Mouse (Mus musculus): ENCODE data around the gene Osbpl6. TPM values are rescaled to one million over a fixed set of nuclear protein-coding genes. Genes with fewer than 3 reads are reported as not detected.

Gene Osbpl6
- polyA plus RNA-seq, 1 experiment from 2014 or later, result 10.4 TPM

DNA sequence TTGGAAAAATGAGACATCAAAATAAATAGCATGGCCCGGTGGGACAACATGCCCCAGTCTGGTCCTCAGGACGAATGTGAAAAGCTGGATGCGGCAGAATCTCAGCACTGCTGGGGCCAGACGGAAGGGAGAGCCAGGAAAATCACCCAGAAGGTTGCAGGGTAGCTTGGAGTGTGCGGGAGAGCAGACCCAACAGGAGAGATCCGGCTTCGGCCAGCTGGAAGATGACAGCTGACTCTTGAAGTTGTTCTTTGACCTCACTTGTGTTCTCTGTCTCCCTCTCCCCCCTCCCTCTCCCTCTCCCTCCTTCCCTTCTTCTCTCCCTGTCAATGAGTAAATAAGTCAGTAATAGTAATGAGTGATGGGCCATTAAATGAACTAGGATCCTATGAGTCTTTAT is 27.9 kb downstream of the Osbpl6 start:
- no peak overlapping the region for H3K4me3 ChIP-seq
- no peak for DNase-seq (ENCODE audit: extremely low spot score, low spot score)
- peaks cover 17% of the 10 kb centered on the region; the same call in 1 of the 2 replicates for H3K27me3 ChIP-seq (ENCODE audit: poor library complexity, severe bottlenecking)
- H3K9me3 ChIP-seq, result no peaks in the 10 kb centered on the region
- H3K36me3 ChIP-seq (replicated peaks), result no peaks in the 10 kb centered on the region
- 86% methylated on average over 7 of the region's 7 CpGs for WGBS
- peaks cover 11% of the 10 kb centered on the region for H3K4me1 ChIP-seq
- H3K27ac ChIP-seq, result no peak overlapping the region

DNA sequence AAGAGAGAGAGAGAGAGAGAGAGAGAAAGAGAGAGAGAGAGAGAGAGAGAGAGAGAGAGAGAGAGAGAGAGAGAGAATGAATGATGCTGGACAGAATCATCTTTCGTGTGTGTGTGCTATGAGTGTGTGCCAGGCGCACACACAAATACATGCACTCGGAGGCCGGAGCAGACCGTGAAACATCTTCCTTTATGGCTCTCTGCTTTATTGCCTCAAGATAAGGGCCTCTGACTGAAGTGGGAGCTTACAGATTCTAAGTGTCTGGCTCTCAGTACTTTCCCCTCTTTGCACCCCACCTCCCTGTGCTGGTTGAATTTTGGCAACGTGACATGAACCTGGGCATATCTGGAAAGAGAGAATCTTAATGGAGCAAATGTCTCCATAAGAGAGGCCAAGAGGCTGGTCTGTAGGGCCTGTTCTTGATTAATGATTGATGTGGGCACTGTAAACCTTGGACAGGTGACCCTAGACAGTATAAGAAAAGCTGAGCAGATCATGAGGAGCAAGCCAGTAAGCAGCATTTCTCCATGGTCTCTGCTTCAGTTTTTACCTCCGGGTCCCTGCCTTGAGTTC is 29.4 kb downstream of the Osbpl6 start:
- Histone ChIP-seq H3K9me3 (no peaks in the 10 kb centered on the region), H3K27me3 (ENCODE audit: poor library complexity, severe bottlenecking) (peaks cover 9% of the 10 kb centered on the region; the same call in 1 of the 2 replicates), H3K4me3 (no peak overlapping the region), H3K27ac (no peak overlapping the region), H3K36me3 (replicated peaks) (no peaks in the 10 kb centered on the region), H3K4me1 (peaks cover 16% of the 10 kb centered on the region)
- DNase-seq (ENCODE audit: extremely low spot score, low spot score), result no peak
- WGBS, result 92% methylated on average over 7 of the region's 7 CpGs

DNA sequence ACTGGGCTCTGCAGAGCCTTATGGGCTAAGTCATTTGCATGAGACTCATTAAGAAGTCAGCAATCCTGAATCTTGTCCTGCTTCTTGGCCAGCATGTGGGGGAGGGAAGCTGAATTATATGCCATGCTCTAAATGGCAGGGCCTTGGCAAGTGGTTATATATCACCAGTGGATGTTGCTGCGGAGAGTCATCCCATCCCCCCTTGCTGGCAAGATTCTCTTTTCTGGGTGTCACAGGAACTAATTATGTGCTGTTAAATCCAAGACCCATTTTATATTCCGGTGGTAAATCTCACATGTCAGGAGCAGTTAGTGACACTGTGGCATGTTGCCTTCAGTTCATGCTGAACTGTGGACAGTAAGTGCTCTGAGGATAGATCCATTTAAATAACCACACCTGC is 31.1 kb downstream of the Osbpl6 start:
- 0 out of 2 replicates have a peak, but pooled peaks cover 3% of the 10 kb centered on the region for H3K27me3 ChIP-seq (ENCODE audit: poor library complexity, severe bottlenecking)
- no peaks in the 10 kb centered on the region for H3K36me3 ChIP-seq (replicated peaks)
- WGBS, result 97% methylated on average over 2 of the region's 2 CpGs
- H3K27ac ChIP-seq, result no peak overlapping the region
- peaks cover 21% of the 10 kb centered on the region for H3K4me1 ChIP-seq
- DNase-seq (ENCODE audit: extremely low spot score, low spot score), result no peak
- no peaks in the 10 kb centered on the region for H3K9me3 ChIP-seq
- H3K4me3 ChIP-seq, result no peak overlapping the region

DNA sequence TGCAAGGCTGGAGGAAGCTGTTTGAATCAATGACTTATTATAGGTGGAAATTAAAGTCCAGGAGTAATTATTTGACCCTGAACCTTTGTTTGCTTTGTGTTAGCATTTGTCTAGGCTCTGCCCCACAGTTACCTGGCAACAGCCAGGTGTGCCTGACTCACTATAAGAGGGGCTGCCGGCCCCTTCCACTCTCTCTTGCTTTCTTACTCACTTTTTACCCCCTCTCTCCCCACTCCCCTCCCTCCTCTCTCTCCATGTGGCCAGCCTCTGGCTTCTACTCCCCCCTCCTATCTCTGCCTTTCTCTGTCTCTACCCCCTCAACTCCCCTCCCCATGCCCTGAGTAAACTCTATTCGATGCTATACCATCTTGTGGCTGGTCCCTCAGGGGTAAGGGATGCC is 33.2 kb downstream of the Osbpl6 start:
- Histone ChIP-seq H3K27ac (no peak overlapping the region), H3K27me3 (ENCODE audit: poor library complexity, severe bottlenecking) (0 out of 2 replicates have a peak, but pooled peaks cover 3% of the 10 kb centered on the region), H3K36me3 (replicated peaks) (no peaks in the 10 kb centered on the region), H3K4me3 (no peak overlapping the region), H3K4me1 (peaks cover 21% of the 10 kb centered on the region), H3K9me3 (no peaks in the 10 kb centered on the region)
- 46% methylated on average over 2 of the region's 2 CpGs for WGBS
- DNase-seq (ENCODE audit: extremely low spot score, low spot score), result no peak

DNA sequence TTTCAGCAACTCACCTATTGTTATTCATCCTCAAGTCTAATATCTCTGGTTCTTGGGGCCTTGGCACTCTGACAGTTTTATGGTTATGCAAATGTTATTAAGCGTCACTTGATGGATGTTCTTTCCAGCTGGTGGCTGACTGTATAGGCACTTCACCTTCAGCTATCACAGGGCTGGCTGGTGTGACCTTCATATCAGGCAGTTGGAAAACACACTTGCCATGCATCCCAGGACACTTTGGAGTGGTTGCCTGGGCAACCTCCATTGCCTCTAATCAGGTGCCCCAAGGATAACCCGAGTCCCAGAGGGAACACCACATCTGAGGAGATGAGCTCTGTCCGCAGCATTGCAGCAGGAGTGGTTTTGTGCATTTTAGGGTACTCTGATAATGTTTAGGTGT is 35.8 kb downstream of the Osbpl6 start:
- no peak overlapping the region for H3K27ac ChIP-seq
- 83% methylated on average over 3 of the region's 3 CpGs for WGBS
- no peak overlapping the region for H3K4me3 ChIP-seq
- H3K4me1 ChIP-seq, result peaks cover 21% of the 10 kb centered on the region
- DNase-seq (ENCODE audit: extremely low spot score, low spot score), result no peak
- H3K36me3 ChIP-seq (replicated peaks), result no peaks in the 10 kb centered on the region
- no peaks in the 10 kb centered on the region for H3K9me3 ChIP-seq
- H3K27me3 ChIP-seq (ENCODE audit: poor library complexity, severe bottlenecking), result 0 out of 2 replicates have a peak, but pooled peaks cover 3% of the 10 kb centered on the region

DNA sequence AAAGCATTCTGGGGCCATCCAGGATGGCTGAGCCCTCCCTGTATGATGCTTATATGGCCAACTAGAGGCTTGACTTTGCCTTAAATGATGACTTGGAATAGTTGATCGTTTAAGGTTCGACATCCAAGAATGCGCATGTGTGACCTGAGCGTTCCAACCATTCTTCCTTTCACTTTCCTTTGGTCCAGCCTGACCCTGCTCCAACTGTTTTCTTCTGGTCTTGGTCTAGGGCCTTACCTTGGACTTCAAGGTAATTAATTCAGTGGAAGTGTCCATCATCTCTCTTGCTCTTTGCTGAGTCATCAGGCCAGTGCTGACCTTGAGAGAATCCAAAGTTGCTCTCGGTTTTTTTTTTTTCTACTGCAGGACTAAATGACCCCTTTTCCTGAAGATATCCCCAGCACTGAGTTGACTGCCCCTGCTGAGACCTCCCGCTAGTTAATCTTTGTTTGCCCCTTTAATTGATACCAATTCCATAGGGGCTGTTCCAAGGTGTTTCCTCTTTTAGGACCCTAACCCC is 43.6 kb downstream of the Osbpl6 start:
- WGBS, result 81% methylated on average over 6 of the region's 6 CpGs
- Histone ChIP-seq H3K9me3 (no peaks in the 10 kb centered on the region), H3K27me3 (ENCODE audit: poor library complexity, severe bottlenecking) (no peaks in the 10 kb centered on the region), H3K36me3 (replicated peaks) (no peaks in the 10 kb centered on the region), H3K27ac (no peak overlapping the region), H3K4me1 (no peaks in the 10 kb centered on the region), H3K4me3 (no peak overlapping the region)
- DNase-seq (ENCODE audit: extremely low spot score, low spot score), result no peak

DNA sequence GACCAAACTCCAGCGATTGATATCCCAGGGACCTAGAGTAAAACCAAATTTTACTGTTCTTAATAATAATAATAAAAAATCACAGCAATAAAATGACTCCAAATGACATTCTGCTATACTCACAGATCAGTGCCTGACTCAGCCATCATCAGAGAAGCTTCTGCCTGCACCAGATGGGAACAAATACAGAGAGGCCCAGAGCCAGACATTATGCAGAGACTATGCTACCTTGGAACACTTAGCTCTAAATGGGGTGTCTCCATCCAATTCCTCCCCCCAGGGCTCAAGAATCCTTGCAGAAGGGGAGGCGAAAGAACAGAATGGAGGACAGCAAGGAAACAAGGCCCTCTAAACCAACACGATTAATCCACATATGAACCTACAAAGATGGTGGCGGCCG is 60.4 kb downstream of the Osbpl6 start:
- Histone ChIP-seq H3K36me3 (replicated peaks) (no peaks in the 10 kb centered on the region), H3K27me3 (ENCODE audit: poor library complexity, severe bottlenecking) (no peaks in the 10 kb centered on the region), H3K4me3 (no peak overlapping the region), H3K9me3 (no peaks in the 10 kb centered on the region), H3K27ac (no peak overlapping the region), H3K4me1 (no peaks in the 10 kb centered on the region)
- no peak for DNase-seq (ENCODE audit: extremely low spot score, low spot score)
- WGBS, result 96% methylated on average over 5 of the region's 5 CpGs

DNA sequence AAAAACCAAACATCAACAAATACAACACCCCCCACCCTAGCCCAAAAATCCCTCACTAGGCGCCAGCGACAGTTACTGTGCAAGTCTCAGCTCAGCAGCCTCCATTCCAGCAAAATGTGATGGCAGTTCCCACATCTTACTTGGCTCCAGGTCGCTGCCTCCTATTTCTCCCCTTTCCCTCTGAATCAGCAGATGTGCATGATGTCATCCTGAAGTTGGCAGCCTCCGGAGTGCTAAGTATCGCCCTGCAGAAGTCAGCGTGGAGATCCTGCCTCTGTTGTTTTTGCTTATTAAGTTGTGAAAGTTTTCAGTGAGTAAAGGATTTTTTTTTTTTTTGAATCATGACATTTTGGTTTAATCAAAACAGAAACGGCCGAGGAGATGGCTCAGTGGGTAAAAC is 61.9 kb downstream of the Osbpl6 start:
- Histone ChIP-seq H3K27ac (no peak overlapping the region), H3K4me1 (no peaks in the 10 kb centered on the region)

DNA sequence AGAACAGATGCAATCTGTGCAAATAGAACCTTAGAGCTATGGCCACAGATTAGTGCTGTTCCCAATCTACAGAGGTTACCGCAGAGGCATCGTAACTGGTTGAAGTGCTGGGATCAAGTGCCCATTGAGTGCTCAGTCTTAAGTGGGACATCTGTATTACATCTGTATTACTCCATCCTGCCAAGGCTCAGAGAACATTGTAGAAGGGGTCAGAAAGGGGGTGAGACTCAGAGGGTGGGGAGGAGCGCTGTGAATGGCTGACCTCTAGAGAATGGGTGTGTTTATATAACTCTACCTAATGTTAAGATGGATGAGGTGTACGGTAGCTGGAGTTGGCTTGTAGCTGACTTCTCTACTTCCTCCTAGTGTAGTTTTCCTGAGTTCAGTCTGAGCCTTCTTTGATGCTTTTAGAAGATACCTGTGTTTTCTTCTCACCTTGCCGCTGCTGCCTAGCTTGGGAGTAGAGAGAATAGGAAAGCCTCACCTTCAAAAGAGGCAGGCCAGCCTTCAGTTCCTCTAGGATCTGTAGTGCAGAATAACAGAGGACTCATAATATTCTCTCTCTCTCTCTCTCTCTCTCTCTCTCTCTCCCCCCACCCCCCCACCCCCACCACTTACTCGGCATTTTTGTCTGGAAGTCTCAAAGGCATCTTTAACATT is 62.9 kb downstream of the Osbpl6 start:
- H3K27me3 ChIP-seq (ENCODE audit: poor library complexity, severe bottlenecking), result no peaks in the 10 kb centered on the region
- no peak for DNase-seq (ENCODE audit: extremely low spot score, low spot score)
- no peaks in the 10 kb centered on the region for H3K36me3 ChIP-seq (replicated peaks)
- no peaks in the 10 kb centered on the region for H3K9me3 ChIP-seq
- H3K4me3 ChIP-seq, result no peak overlapping the region
- no peaks in the 10 kb centered on the region for H3K4me1 ChIP-seq
- no peak overlapping the region for H3K27ac ChIP-seq
- WGBS, result 90% methylated on average over 6 of the region's 6 CpGs

More for the DNA sequence above, 61.9 kb downstream of the Osbpl6 start:
- no peaks in the 10 kb centered on the region for H3K36me3 ChIP-seq (replicated peaks)
- no peak overlapping the region for H3K4me3 ChIP-seq
- 89% methylated on average over 8 of the region's 8 CpGs for WGBS
- H3K27me3 ChIP-seq (ENCODE audit: poor library complexity, severe bottlenecking), result no peaks in the 10 kb centered on the region
- no peaks in the 10 kb centered on the region for H3K9me3 ChIP-seq
- DNase-seq (ENCODE audit: extremely low spot score, low spot score), result no peak

DNA sequence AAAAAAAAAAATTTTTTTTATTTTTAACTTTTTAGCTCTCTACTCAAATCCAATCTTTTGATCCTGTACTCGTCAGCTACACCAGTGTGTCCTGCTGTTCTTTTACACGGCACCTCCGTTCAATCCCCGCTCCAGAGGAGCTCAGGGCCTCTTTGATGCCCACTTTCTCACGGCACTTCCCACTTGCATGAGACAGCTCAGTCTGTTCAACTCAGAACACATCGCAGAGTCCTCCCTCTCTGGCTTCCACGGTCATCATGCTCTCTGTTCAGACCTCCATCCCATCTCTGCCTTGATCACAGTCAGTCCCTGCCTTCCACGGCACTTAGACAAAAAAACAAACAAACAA is 63.4 kb downstream of the Osbpl6 start:
- H3K36me3 ChIP-seq (replicated peaks), result no peaks in the 10 kb centered on the region
- H3K4me1 ChIP-seq, result no peaks in the 10 kb centered on the region
- H3K9me3 ChIP-seq, result no peaks in the 10 kb centered on the region
- no peak overlapping the region for H3K4me3 ChIP-seq
- WGBS, result 78% methylated on average over 8 of the region's 8 CpGs
- no peak overlapping the region for H3K27ac ChIP-seq
- DNase-seq (ENCODE audit: extremely low spot score, low spot score), result no peak
- no peaks in the 10 kb centered on the region for H3K27me3 ChIP-seq (ENCODE audit: poor library complexity, severe bottlenecking)

DNA sequence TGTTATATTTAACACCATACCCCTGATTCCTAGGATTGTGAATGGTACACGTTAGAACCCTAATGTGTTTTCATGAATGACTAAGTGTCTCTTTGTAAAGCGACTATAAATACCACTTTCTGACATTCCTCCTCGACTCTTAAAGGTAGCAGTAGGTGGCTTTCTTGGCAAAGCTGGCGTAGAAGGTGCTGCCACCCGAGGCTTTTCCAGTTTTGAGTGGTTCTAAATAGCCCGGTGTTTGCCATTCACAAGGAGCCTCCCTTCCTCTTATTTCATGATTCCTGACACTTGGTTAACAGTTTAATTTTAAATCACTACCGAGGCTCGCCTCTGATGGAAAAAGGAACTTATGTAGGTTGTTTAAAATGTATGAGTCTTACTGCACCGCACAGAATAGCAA is 64.1 kb downstream of the Osbpl6 start:
- Histone ChIP-seq H3K27me3 (ENCODE audit: poor library complexity, severe bottlenecking) (no peaks in the 10 kb centered on the region), H3K4me1 (no peaks in the 10 kb centered on the region), H3K36me3 (replicated peaks) (no peaks in the 10 kb centered on the region), H3K27ac (no peak overlapping the region), H3K9me3 (no peaks in the 10 kb centered on the region), H3K4me3 (no peak overlapping the region)
- WGBS, result 93% methylated on average over 9 of the region's 9 CpGs
- no peak for DNase-seq (ENCODE audit: extremely low spot score, low spot score)

DNA sequence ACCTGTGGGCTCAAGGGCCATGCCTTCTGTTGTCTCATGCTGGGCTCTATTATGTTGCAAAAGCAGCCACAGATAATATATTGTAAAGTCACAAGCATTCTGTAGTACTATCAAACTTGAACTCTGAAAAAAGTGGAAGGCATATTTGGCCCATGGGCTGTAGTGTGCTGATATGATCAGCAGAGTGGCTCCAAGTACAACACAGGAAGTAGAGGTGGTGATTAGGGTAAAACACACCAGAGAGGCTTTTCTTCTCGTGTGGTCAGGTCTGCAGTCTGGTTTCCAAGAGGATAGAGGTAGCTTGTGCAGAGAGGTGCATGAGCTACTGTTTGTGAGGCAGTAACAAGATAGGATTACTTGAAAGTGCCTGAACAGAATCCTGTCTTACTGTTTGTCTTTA is 69.5 kb downstream of the Osbpl6 start:
- H3K27ac ChIP-seq, result no peak overlapping the region
- no peaks in the 10 kb centered on the region for H3K4me1 ChIP-seq
- DNase-seq (ENCODE audit: extremely low spot score, low spot score), result no peak
- 75% methylated on average over 1 of the region's 1 CpGs for WGBS
- H3K36me3 ChIP-seq (replicated peaks), result no peaks in the 10 kb centered on the region
- H3K9me3 ChIP-seq, result no peaks in the 10 kb centered on the region
- H3K27me3 ChIP-seq (ENCODE audit: poor library complexity, severe bottlenecking), result no peaks in the 10 kb centered on the region
- no peak overlapping the region for H3K4me3 ChIP-seq

DNA sequence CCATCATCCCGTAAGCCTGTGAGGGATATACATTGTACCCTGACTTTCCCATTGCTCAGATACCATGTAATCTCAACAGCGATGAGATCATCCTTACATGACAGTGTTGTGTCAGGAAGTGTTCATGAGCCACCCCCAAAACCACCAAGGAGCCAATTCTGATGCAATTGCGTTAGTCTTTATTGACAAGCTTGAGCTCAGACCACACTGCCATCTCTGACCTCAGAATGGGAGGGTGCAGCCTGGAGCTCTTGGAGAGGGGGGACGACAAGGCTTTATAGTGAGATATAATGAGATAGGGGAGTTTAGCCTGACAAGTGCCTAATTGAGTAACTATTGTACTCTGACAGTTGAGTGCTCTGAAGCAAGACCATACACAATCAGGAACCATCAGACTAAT is 82.5 kb downstream of the Osbpl6 start:
- Histone ChIP-seq H3K27ac (no peak overlapping the region), H3K9me3 (no peaks in the 10 kb centered on the region), H3K4me3 (no peak overlapping the region), H3K4me1 (peaks cover 19% of the 10 kb centered on the region), H3K27me3 (ENCODE audit: poor library complexity, severe bottlenecking) (no peaks in the 10 kb centered on the region), H3K36me3 (replicated peaks) (no peaks in the 10 kb centered on the region)
- DNase-seq (ENCODE audit: extremely low spot score, low spot score), result no peak
- WGBS, result 70% methylated on average over 4 of the region's 4 CpGs

Measured in forebrain, embryonic 10.5 days (tissue).